ENCODE assay signal across 11 mouse cellular contexts in the genomic region with DNA sequence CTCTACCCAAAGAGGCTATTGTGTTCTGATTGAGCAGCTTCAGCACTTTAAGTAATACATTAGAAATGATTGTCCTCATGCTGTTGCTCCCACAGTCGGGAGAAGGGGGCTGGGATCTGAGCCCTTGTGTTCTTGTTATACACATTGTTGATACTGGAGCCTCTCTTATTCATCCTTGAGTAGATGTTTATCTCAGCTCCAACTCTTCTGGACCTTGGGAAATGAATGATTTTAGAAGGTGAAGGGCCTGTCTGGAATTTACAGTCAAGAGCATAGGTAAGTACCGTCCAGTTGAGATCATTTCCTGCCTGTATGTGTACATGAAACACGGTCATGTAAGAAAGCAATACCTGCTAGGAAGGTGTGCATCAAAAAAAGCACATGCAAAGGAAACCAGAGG. TPM values are rescaled to one million over a fixed set of nuclear protein-coding genes. Genes with fewer than 3 reads are reported as not detected.
DNase-seq lines count a peak whose midpoint lies in the region; ATAC-seq lines count a peak whose summit lies in the region.
"Had no signal": no experiment of that assay in that cellular context is flagged by ENCODE, and none has a peak within 500 bp of the region (broad histone marks: within the 10 kb centered on the region; RNA-seq: fewer than 3 reads in every experiment).

No protein-coding gene starts in this region.

- H3K9me3 ChIP-seq in lung, embryonic 15.5 days = no peaks in the 10 kb centered on the region
- H3K9me3 ChIP-seq in stomach, embryonic 15.5 days = no peaks in the 10 kb centered on the region
- H3K9me3 ChIP-seq: G1E had no signal

- H3K27me3 ChIP-seq in lung, embryonic 15.5 days = no peaks in the 10 kb centered on the region
- H3K27me3 ChIP-seq in stomach, embryonic 15.5 days (replicated peaks) = no peaks in the 10 kb centered on the region

- H3K27ac ChIP-seq in lung, embryonic 15.5 days = no peak overlapping the region
- no peak overlapping the region for H3K27ac ChIP-seq in stomach, embryonic 15.5 days

- no peaks in the 10 kb centered on the region for H3K36me3 ChIP-seq in lung, embryonic 15.5 days
- no peaks in the 10 kb centered on the region for H3K36me3 ChIP-seq in stomach, embryonic 15.5 days

- no peak for ATAC-seq in lung, embryonic 15.5 days (ENCODE audit: borderline replicate concordance, extremely low read depth, low FRiP score, low TSS enrichment)
- ATAC-seq in stomach, embryonic 15.5 days (ENCODE audit: insufficient read depth, low FRiP score, low read depth) = no peak

- peak; percentile 24 for DNase-seq in heart, adult 11 months
- DNase-seq in heart, postnatal 4 days = no peak
- no peak for DNase-seq in lung, postnatal 14 days
- DNase-seq in lung, postnatal 36 days = peak; percentile 53
- DNase-seq in T-cell, adult 2 months (ENCODE audit: low spot score) = no peak
- DNase-seq in spleen, postnatal 14 days (ENCODE audit: low spot score in 2 of 2) = no peak
- DNase-seq: kidney, adult 8-10 months; spleen, adult 18-20 months had no signal

- peaks cover 24% of the 10 kb centered on the region for H3K4me1 ChIP-seq in lung, embryonic 15.5 days
- peaks cover 12% of the 10 kb centered on the region; the same call in 1 of the 2 replicates for H3K4me1 ChIP-seq in stomach, embryonic 15.5 days

- H3K4me2 ChIP-seq in lung, embryonic 15.5 days = peak overlapping the region; percentile 77
- peak overlapping the region; percentile 31 for H3K4me2 ChIP-seq in stomach, embryonic 15.5 days

- H3K9ac ChIP-seq in lung, embryonic 15.5 days = no peak overlapping the region
- no peak overlapping the region for H3K9ac ChIP-seq in stomach, embryonic 15.5 days

- WGBS in lung, embryonic 15.5 days = 36% methylated on average over 3 of the region's 3 CpGs
- 45% methylated on average over 3 of the region's 3 CpGs for WGBS in stomach, embryonic 15.5 days

- peak overlapping the region; percentile 76; the same call in 1 of the 2 replicates for H3K4me3 ChIP-seq in lung, embryonic 15.5 days
- no peak overlapping the region for H3K4me3 ChIP-seq in stomach, embryonic 15.5 days (replicated peaks)

RNA-seq across cellular contexts. Expression of gene Aco1, which starts 2.1 kb away (rescaled TPM):
- total RNA-seq in heart, postnatal 4 days (2021) = 10 to 100 TPM; 42.6 to 43.5 TPM
- 57.5 and 58.5 TPM in 2 replicates for polyA plus RNA-seq in lung, embryonic 15.5 days (2015; fragmentation: Nextera tagmentation; extraction: Ambion mirVana)
- polyA plus RNA-seq in stomach, embryonic 15.5 days (2015; fragmentation: Nextera tagmentation; extraction: Ambion mirVana) = 55.0 and 64.9 TPM in 2 replicates

Comparison
In these comparisons a context has a peak if more than half of its experiments do, and no peak if none do; other contexts are left out.
1. DNase-seq: peak in heart, adult 11 months (single experiment) and lung, postnatal 36 days (single experiment); none in heart, postnatal 4 days (single experiment), lung, postnatal 14 days (single experiment), T-cell, adult 2 months (single experiment) and spleen, postnatal 14 days (0 of 2).